Mouse (Mus musculus) cerebral cortex, adult 2 months (tissue): ENCODE results near the gene Fbln2.

Source experiments
- WGBS: fragments of 180-500 bp; shearing (Covaris S2); methylation state at CpG from one replicate; pipeline ENCODE4 v1.1.7; 2018; 5-methylcytosine and 5-hydroxymethylcytosine counted together

Fbln2 gene

DNA sequence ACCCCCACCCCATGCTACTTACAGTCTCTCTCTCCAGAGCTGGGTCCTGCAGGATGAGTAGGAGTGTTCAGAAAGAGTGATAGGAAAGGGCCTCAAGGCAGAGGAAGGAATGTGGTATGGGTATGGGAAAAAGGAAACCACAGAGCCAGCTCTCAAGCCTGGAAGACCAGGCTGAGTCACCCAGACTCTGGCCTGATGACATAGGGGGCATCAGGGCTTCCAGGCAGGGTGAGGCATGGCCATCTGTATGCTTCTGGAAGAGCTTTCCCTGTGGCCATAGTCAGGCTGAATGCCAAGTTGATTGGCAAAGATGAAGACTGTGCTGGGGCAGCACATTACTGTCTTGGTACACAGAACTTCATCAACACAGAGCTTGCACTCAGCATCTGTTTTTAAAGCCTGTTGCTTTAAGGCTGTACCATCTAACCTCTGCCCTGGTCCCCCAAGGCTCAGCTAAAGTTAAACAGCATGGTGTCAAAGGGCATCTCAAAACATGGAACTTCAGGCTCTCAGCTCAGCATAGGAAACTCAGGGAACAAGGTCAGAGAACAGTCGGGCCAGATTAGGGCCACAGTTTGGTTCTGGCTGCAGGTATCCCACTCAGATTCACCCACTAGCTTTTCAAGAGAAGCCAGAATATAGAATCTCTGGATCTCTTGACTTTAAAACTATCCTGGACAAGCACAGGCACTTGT is 19.3 kb upstream of the Fbln2 start:
- 82% methylated on average over 1 of the region's 1 CpGs for WGBS

DNA sequence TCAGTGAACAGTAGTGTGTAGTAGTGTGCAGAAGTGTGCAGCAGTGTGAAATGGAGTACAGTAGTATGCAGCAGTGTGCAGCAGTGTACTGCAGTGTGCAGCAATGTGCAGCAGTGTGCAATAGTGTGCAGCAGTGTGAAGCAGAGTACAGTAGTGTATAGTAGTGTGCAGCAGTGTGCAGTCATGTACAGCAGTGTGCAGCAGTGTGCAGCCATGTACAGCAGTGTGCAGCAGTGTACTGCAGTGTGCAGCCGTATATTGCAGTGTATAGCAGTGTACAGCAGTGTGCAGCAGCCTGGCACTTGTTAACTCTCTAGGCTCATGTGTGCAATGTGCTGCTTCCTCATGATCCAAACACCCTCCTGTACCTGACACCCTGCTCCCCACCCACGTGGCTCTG is 13.8 kb upstream of the Fbln2 start:
- 70% methylated on average over 2 of the region's 2 CpGs for WGBS

DNA sequence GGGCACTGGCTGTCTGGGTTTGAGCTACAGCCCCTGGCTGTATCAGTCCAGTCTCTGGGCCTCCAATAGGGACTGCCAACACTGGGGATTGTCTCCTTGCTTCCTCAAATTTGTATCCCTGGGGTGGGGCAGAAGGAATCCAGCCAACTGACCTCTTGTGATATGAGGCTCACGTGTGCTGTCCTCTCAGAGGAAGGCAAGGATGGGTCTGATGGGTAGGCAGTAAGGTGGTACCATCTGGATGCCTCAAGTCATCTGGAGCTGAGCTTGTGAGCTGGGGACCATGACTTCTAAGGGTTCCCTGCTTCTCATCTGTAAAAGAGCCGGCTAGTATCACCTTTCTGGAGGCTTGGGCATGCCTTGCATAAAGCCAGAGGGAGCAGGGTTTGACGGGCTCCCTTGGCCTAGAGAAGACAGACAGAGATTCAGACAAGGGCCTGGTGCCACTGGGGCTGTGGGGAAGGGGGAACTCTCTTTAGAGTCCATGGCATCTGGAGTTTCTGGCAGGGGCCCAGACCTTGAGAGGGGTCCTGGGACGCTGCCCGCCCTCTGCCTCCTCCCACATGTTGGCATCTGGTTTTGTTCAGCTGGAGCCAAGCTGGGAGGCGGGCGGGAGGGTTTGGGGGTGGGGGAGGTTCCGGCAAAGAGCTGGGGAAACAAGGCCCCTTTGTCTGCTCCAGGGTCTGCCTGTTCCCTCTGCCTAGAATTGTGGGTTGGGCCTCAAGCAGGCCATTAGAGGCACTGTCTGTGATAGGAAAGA is 11.6 kb upstream of the Fbln2 start:
- WGBS, result 55% methylated on average over 8 of the region's 8 CpGs

DNA sequence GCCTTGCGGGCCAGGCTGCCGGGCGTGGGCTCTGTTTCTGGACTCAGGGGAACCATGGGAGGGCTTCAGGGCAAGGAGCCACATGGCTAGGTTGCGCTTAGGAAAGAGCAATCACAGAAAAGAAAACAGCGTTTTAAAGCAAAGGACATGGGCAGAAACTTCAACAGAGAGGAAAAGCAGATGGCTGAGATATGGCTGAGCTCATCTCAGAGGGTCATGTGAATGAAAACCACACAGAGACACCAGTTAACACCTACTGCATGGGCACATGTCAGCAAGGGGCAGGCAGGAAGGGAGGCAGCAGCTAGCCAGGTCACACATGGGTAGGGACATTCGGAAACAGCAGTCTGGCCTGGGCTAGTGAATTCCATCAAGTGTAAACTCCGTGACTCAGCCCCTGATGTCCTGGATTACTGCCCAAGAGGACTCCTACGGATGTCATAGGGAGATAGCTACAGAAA is 10.3 kb upstream of the Fbln2 start:
- 64% methylated on average over 8 of the region's 8 CpGs for WGBS

DNA sequence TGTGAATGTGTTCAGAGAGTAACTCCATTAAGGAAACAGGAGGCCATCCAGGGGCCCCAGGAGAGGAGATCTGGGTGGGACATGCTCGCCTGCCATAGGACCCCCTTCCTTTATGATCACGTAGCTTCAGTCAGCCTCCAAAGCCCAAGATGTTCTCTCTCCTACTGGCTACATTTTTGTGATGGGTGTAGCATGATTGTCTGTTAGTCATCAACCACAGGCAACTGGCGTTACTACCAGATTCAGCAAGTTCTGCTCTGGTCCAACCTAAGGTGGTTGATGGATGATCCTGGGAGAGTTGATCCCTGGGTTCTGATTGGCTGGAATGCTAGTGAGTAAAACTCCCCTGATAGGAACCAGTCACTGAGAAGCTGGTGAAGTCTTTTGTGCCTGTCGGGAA is 9.7 kb upstream of the Fbln2 start:
- WGBS, result 86% methylated on average over 4 of the region's 4 CpGs

DNA sequence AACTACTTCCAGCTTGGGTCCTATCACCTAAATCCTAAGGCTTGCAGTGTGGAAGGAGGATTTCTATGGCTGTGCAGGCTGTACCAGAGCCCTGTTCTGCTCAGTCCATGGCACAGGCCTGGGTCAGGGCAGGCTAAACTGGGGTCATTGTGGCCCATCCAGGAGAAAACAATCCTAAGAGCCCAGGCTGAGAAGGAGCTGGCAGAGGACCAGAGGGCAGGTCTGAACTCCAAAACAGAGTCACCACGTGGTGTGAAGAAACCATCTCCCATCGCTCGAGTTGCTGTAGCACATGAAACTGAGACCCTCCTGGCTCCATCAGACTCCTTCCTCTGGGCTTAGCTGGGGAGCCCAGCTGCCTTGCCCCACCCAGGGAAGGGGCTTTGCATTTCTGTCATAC is 6.9 kb upstream of the Fbln2 start:
- 86% methylated on average over 3 of the region's 3 CpGs for WGBS

DNA sequence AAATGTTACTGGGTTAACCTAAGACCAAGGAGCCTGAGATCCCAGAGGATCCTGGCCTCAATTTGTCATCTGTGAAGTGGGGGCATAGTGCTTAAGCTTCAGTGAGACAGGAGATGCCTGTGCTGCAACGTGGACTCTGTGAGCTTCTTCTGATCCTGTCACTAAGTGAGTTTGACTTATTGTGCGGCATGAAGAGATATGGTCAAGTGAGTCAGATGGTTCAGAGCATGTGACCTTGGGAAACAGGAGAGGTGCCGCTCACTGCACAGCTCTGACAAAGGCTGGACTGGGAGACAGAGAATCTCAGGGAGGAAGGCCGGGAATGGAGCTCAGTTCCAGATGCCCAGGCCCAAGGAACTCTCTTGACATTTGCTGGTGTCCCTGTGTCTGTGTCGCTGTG is 6.5 kb upstream of the Fbln2 start:
- 89% methylated on average over 5 of the region's 5 CpGs for WGBS

GRCm38 (mm10) chr6:91207491-91207890 is 4.8 kb upstream of the Fbln2 start:
- 80% methylated on average over 3 of the region's 3 CpGs for WGBS

DNA sequence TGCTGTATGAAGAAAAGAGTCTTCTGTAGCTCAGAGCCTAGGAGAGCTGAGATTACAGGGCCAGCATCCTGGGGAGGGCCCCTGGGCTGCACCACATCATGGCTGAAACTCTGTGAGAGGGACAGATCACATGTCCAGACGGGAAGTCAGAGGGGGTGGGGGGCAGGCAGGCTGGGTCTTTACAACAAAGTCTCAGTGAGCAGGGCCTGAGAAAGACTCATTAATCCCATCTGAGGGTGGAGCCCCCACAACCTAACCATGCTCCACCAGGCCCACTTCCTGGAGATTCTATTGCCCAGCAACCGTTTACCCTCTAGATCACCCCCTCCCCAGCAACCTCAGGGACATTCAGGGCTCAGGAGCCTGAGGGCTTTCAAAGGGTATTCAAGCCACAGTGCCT is 2.5 kb upstream of the Fbln2 start:
- WGBS, result 52% methylated on average over 2 of the region's 2 CpGs

DNA sequence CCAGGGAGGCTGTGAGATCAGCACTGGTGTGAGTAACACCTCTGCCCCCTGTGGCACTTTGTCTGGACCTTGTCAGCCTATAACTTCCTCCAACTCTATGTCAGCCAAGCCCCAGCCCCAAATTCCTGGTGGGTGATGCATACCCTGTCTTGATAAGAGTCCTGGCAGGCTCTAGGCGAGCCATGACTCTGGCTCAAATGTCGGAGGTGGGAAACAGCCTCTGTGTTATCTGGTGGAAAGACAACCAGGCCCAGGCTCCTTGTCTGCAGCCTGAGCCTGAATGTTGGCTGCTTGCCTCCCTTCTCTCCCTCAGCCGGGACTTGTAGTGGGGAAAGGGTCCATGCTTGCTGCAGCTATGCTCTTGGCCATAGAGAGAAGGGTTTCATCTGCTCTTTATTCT is 1.4 kb upstream of the Fbln2 start:
- 78% methylated on average over 3 of the region's 3 CpGs for WGBS

DNA sequence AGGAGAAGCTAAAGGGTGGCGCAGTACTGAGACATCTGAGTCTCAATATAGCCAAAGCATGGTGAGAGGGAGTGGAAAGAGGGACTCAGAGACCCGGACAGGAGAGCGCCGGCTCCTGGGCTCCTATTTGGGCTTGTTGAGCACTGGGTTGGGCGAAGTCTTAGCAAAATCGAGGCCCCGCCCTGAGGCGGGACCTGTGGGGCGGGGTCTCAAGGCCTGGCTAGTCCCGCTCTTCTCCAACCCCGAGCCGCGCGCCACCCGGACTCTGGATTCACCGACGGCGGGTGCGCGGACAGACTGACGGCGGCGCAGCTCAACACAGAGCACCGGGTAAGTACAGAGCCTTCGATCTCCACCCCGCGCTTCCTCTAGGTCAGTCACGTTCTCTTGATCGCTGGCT is 316 bp downstream of the Fbln2 start:
- WGBS, result 7% methylated on average over 29 of the region's 29 CpGs

- 53% methylated on average over 21 of the region's 21 CpGs for WGBS
Measured at GRCm38 (mm10) chr6:91213287-91214218, 1.3 kb downstream of the Fbln2 start.

DNA sequence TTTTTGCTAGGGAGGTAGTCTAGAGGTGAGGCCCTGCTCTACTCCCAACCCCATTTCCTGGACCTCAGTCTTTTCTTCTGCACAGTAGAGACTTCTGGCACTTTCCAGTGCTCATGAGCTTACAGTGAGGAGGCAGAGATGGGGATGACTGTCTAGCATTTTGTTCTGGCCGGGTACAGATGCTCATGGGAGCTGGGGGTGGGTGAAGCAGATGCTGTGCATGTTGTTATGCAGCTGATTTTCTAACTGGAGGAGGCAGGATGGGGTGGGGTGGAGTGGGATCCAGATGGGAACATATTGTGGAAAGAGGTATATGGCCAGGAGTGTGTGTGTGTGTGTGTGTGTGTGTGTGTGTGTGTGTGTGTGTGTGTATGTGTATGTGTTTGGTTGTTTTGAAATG is 3.2 kb downstream of the Fbln2 start:
- WGBS, result 37% methylated on average over 1 of the region's 1 CpGs

GRCm38 (mm10) chr6:91218445-91218844 is 6.2 kb downstream of the Fbln2 start:
- WGBS, result 36% methylated on average over 9 of the region's 9 CpGs

GRCm38 (mm10) chr6:91218871-91219270 is 6.6 kb downstream of the Fbln2 start:
- 82% methylated on average over 3 of the region's 3 CpGs for WGBS

DNA sequence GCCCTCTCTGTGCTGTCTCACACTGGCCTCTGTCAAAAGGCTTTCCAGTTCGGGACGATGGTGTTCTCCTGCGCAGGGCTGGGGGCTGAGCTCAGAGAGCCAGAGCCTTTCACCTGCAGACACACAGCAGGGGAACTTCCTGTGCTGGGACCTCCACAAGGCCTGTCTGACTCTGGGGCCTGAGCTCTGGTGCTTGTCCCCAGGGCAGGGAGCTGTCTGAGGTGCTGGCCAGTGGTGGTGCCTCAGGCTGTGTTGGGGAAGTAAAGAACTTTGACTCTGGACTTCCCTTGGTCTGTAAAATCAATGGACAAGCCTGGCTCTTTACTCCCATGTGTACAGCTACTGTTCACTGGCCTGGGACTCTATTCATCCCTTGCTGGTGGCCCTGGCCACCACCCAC is 8.8 kb downstream of the Fbln2 start:
- 63% methylated on average over 3 of the region's 3 CpGs for WGBS

GRCm38 (mm10) chr6:91222694-91223346 is 10.6 kb downstream of the Fbln2 start:
- WGBS, result 78% methylated on average over 10 of the region's 10 CpGs

DNA sequence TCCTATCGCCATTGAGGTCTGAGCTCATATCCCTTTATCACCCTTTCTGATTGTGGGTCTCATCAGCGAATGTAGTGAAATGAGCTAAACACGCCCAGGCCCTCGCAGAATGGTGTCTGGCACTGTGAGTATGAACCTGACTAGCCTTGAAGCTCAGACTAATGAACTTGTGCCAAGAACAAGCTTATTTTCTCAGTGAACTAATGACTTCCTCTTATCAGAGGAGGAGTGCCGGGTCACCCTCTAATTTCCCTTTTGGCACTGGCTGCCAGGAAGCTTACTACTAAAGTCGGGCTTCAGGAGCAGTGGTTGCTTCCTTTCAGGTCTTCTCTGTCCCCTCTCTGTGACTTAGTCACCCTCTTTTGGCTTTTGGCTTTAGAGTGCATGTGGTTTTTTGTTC is 12.7 kb downstream of the Fbln2 start:
- 77% methylated on average over 6 of the region's 6 CpGs for WGBS

GRCm38 (mm10) chr6:91225346-91225745 is 13.1 kb downstream of the Fbln2 start:
- WGBS, result 70% methylated on average over 4 of the region's 4 CpGs

DNA sequence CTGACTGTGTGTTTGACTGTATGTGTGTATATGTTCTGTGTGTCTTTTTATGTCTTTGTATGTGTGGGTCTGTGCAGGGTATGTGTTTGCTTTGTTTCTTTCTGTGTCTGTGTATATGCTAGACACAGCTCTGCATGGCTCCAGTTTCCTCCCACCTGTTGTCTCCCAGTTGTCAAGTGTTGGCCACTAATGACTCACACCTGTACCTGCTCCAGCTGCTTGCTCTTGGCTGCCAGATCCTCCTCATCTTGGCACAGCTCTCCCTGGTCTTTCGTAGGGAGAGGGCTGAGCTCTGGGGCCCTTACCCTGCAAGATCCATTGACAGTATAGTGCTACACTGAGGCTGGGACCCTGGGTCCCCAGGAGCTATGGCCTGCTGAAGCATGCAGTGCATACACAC is 13.8 kb downstream of the Fbln2 start:
- 66% methylated on average over 1 of the region's 1 CpGs for WGBS

DNA sequence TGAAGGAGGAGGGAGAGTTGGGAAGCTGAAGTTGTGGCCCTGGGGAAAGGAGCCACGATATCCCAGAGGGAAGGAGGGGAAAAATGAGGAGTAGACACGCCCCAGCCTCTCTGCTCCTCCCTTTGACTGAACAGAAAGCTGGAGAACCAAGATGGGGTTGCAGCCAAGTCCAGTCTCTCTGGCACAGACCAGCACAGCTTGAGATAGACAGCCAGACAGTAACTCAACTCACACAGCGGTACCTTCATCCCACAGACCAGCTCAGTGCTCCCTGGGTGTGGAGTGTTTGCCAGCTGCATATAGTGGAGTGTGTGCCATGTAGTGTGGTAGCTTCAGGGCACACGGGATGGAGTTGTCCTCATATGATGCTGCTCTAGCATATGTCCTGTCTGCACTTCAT is 16.7 kb downstream of the Fbln2 start:
- WGBS, result 29% methylated on average over 4 of the region's 4 CpGs

- WGBS, result 85% methylated on average over 5 of the region's 5 CpGs
Measured at GRCm38 (mm10) chr6:91231000-91231399, 18.7 kb downstream of the Fbln2 start.
